ENCODE assay signal across 16 mouse cellular contexts in the genomic region with DNA sequence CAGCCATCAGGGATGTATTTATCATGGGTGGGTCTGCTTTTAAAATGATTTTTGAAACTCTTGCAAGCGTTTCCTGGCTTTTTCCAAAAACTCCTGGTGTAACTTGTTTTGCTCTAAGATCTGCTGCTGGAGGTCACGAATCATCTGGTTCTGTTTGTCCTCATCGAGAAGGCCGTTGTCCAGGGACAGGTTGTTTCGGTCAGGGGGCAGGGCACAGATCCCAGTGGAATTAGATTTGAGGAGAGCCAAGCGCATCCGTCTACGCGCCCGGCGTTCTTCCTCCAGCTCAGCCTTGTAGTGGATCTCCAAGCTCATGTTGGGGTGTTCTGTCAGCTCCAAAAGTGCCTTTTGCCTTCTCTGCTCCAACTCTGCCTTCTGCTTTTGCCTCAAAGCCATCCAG. TPM values are rescaled to one million over a fixed set of nuclear protein-coding genes. Genes with fewer than 3 reads are reported as not detected.
DNase-seq lines count a peak whose midpoint lies in the region.
"Had no signal": no experiment of that assay in that cellular context is flagged by ENCODE, and none has a peak within 500 bp of the region (broad histone marks: within the 10 kb centered on the region; RNA-seq: fewer than 3 reads in every experiment).

No protein-coding gene starts in this region.

- DNase-seq in adrenal gland, postnatal 14 days: peak; percentile 49
- no peak for DNase-seq in adrenal gland, adult 8-10 months
- DNase-seq in heart, adult 8-10 months (ENCODE audit: low spot score): peak; percentile 60
- no peak for DNase-seq in heart, postnatal 10 days
- DNase-seq in ovary, postnatal 36 days (ENCODE audit: low spot score): peak; percentile 42
- no peak for DNase-seq in ovary, postnatal 10 days (ENCODE audit: low spot score)
- DNase-seq in spleen, adult 12 weeks (ENCODE audit: low spot score): no peak
- no peak for DNase-seq in retina, embryonic 14.5 days (ENCODE audit: low spot score)
- DNase-seq: cerebellum, adult 11-12 months; cerebellum, postnatal 25 days; layer of hippocampus, adult 9-11 months; lung, adult 18-20 months; lung, postnatal 4 days; spleen, adult 18-20 months had no signal

- intact Hi-C loops in heart, postnatal 10 days (cut with DNase I): no loop called here

RNA-seq across cellular contexts. Expression of a gene that starts 9.9 kb away (rescaled TPM):
- 0.67 and 1.7 TPM in 2 replicates for total RNA-seq in adrenal gland, postnatal 14 days (2021)
- 1 to 10 TPM in 2 of 4 experiments, under 1 TPM in 2; 0.41 to 2.9 (median 1.6) TPM for total RNA-seq in adrenal gland, adult 8-10 months (2022)
- total RNA-seq in heart, adult 8-10 months (2022): 1 to 10 TPM in 1 of 4 experiments, under 1 TPM in 3; 0.82 to 1.0 (median 0.88) TPM
- 1 to 10 TPM; 1.4 to 2.0 TPM for total RNA-seq in heart, postnatal 10 days (2021)
- total RNA-seq: liver, adult 2 months; MEL had no signal

RNA-seq across cellular contexts. Expression of a gene that starts 23.2 kb away (rescaled TPM):
- 78.9 and 94.3 TPM in 2 replicates for total RNA-seq in adrenal gland, postnatal 14 days (2021)
- 100 to 1,000 TPM in 3 of 4 experiments, 10 to 100 TPM in 1; 95.5 to 261 (median 186) TPM for total RNA-seq in adrenal gland, adult 8-10 months (2022)
- 10 to 100 TPM; 73.9 to 99.6 (median 87.5) TPM for total RNA-seq in heart, adult 8-10 months (2022)
- total RNA-seq in heart, postnatal 10 days (2021): 100 to 1,000 TPM; 199 to 211 TPM
- total RNA-seq: MEL had no signal

RNA-seq across cellular contexts. Expression of a gene that starts 42.3 kb away (rescaled TPM):
- total RNA-seq in adrenal gland, postnatal 14 days (2021): 23.0 and 24.2 TPM in 2 replicates
- 10 to 100 TPM; 21.0 to 36.9 (median 28.9) TPM for total RNA-seq in adrenal gland, adult 8-10 months (2022)
- total RNA-seq in heart, adult 8-10 months (2022): 10 to 100 TPM; 13.2 to 14.5 (median 13.9) TPM
- 10 to 100 TPM; 13.9 TPM for total RNA-seq in heart, postnatal 10 days (2021)

Comparison
In these comparisons a context has a peak if more than half of its experiments do, and no peak if none do; other contexts are left out.
1. DNase-seq: peak in adrenal gland, postnatal 14 days (single experiment), heart, adult 8-10 months (single experiment) and ovary, postnatal 36 days (single experiment); none in adrenal gland, adult 8-10 months (single experiment), heart, postnatal 10 days (0 of 2), ovary, postnatal 10 days (single experiment), spleen, adult 12 weeks (single experiment) and retina, embryonic 14.5 days (single experiment).